Mouse (Mus musculus) spleen, postnatal 36 days (tissue): ENCODE data around the gene Cd70.

Experiments used
- DNase-seq, 2 experiments: peaks; one replicate each; pipeline ENCODE4 v3.0.0; 2022; ENCODE audit warnings: low spot score in 2 of 2, mixed read lengths in 1 of 2

Cd70 gene

GRCm38 (mm10) chr17:57098321-57098720, 51.3 kb downstream of the Cd70 start:
- no peak for DNase-seq

- peak; percentile 71 for DNase-seq
These were observed 53.0 kb downstream of the Cd70 start for GRCm38 (mm10) chr17:57096623-57096920.
